Mouse (Mus musculus) olfactory bulb, adult 2 months (tissue): ENCODE data around the gene Nf1.

Source experiments
- CTCF ChIP-seq: fragments of 200-500 bp; IDR thresholded peaks from 2 replicates; pipeline ENCODE4 v1.5.1; 2012; ENCODE audit warnings: low read depth, mild to moderate bottlenecking, low read length, moderate library complexity; ENCODE audit not compliant: insufficient read depth
- POLR2A ChIP-seq: fragments of 200-500 bp; IDR thresholded peaks from 2 replicates; pipeline ENCODE4 v1.6.1; 2012; ENCODE audit warnings: mild to moderate bottlenecking, low read depth, low read length, moderate library complexity; ENCODE audit not compliant: insufficient read depth

DNA sequence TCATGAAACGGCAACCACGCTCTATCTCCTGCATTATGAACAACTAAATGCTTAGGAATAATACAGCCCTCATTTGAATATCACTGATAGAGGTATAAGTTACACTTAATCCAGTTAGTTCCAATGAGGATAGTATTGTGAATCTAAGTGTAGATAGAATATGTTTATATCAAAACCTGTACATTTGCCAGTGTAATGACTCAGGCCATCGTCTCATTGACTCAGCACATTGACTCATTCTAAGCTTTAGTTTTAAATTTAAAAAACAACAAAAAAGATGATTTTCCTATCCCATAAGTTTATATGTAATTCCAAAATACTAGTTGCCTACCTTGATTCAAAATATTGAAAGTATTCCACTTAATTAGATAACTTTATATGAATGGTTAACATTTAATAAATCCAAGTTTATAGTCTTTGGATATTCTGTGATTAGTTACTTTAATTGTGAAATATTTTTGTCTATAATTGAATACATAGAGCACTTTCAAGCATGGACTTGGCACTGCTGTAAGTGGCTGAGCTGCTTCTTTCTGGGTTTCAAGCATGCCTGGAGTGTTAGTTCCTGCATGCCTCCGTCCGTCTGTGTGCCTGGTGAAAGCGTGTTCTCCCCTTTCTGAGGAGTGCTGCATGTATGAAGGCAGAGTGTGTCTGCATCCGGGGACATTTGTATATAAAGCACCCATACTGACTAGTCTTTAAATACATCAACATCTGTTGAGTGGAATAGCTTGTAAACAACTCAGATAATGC lies 74.4 kb downstream of the Nf1 start:
- TF ChIP-seq CTCF (no peak), POLR2A (no peak)
